Mouse (Mus musculus) kidney, embryonic 14.5 days (tissue): ENCODE results near the gene Tmigd1. TPM values are rescaled to one million over a fixed set of nuclear protein-coding genes. Genes with fewer than 3 reads are reported as not detected.
A peak's percentile ranks its signal among the peaks of the same experiment; 100 is the strongest.

Experiments
- ATAC-seq: fragments of 200-750 bp; cut with Nextera tagmentation; 2 replicates; pipeline ENCODE4 v1.8.0; 2017; ENCODE audit warnings: moderate number of reproducible peaks, mild to moderate bottlenecking, moderate TSS enrichment, moderate library complexity; ENCODE audit not compliant: low FRiP score, low TSS enrichment
- H3K27ac ChIP-seq: fragments of 300-500 bp; sonication (generic); 2 replicates; pipeline ENCODE4 v1.5.1; 2014; ENCODE audit warnings: low read depth, mild to moderate bottlenecking, low read length, moderate library complexity, mixed read lengths
- H3K27me3 ChIP-seq: fragments of 300-500 bp; sonication (generic); 2 replicates; pipeline ENCODE4 v1.6.1; 2014; ENCODE audit warnings: mild to moderate bottlenecking, low read length; ENCODE audit not compliant: control insufficient read depth, insufficient read depth
- H3K36me3 ChIP-seq: fragments of 300-500 bp; sonication (generic); 2 replicates; pipeline ENCODE4 v1.6.1; 2014; ENCODE audit warnings: low read length, mixed read lengths; ENCODE audit not compliant: control insufficient read depth, insufficient read depth
- H3K4me1 ChIP-seq: fragments of 300-500 bp; sonication (generic); 2 replicates; pipeline ENCODE4 v1.6.1; 2014; ENCODE audit warnings: low read length, mixed read lengths; ENCODE audit not compliant: control insufficient read depth, insufficient read depth
- H3K4me2 ChIP-seq: fragments of 300-500 bp; sonication (generic); replicated peaks from 2 replicates; pipeline ENCODE4 v1.6.1; 2014; ENCODE audit warnings: low read depth, mild to moderate bottlenecking, low read length
- H3K4me3 ChIP-seq: fragments of 300-500 bp; sonication (generic); 2 replicates; pipeline ENCODE4 v1.5.1; 2014; ENCODE audit warnings: mild to moderate bottlenecking, low read length
- H3K9ac ChIP-seq: fragments of 300-500 bp; sonication (generic); 2 replicates; pipeline ENCODE4 v1.6.1; 2014; ENCODE audit warnings: low read depth, mild to moderate bottlenecking, low read length, moderate library complexity
- H3K9me3 ChIP-seq: fragments of 300-500 bp; sonication (generic); 2 replicates; pipeline ENCODE4 v1.6.1; 2016; ENCODE audit warnings: low read length; ENCODE audit not compliant: control insufficient read depth
- WGBS: fragments of 180-500 bp; shearing (Covaris S2); extraction: QIAGEN DNeasy Blood & Tissue Kit; methylation state at CpG from one replicate; pipeline ENCODE4 v1.1.7; 2014; 5-methylcytosine and 5-hydroxymethylcytosine counted together
- polyA plus RNA-seq: library from polyadenylated mRNA; unstranded; fragments of >200 nt; fragmentation: Nextera tagmentation; extraction: Ambion mirVana; gene quantifications from 2 replicates; pipeline ENCODE4 v1.2.1, GENCODE M21; 2014

Gene Tmigd1
- polyA plus RNA-seq = 0.74 and 0.89 TPM in 2 replicates

DNA sequence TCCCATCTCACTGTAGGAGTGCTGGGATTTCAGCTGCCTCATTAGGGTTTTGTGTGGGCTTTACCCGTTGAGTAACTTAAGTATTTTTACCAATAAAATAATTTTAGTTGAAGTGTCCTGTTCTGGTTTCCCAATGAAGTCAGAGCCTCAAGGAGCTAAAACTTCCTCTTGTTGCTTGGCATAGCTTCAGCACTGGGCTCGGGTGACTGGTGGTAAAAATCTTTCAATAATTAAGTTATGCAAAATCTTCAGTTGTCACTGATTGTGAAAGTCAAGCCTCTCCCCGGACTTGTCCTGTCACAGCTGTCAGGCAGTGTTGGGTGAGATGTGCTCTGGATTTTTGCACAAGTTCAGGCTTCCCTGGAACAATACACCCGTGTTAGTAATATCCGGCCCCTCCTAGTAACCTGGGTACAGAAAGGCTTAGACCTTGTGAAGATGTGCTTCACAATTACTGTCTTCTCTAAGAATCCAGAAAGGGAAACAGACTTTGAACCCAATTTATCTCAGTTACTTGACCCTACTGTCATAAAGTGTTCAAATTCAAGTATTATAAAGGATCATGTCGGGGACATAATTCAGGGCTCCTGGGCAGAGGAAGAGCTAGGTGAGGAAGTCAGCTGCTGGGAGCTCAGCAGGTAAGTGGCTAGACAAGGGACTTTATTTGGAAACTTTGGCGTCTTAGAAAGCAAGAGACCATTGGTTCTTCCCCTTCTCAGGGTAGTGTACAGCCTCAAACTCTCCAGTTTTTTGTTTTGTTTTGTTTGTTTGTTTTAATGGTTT, at the start of gene Tmigd1:
TSS of gene Tmigd1 (plus strand) at position 581 of the 783 bp plus-strand sequence.
- Histone ChIP-seq H3K27me3 (no peaks in the 10 kb centered on the region), H3K4me1 (peaks cover 10% of the 10 kb centered on the region), H3K4me2 (no peak within 1 kb of the TSS), H3K9me3 (no peaks in the 10 kb centered on the region), H3K9ac (no peak within 1 kb of the TSS), H3K27ac (no peak within 1 kb of the TSS), H3K4me3 (no peak within 1 kb of the TSS), H3K36me3 (no peaks in the 10 kb centered on the region)
- ATAC-seq = no peak
- WGBS = 72% methylated on average over 7 of the region's 7 CpGs

DNA sequence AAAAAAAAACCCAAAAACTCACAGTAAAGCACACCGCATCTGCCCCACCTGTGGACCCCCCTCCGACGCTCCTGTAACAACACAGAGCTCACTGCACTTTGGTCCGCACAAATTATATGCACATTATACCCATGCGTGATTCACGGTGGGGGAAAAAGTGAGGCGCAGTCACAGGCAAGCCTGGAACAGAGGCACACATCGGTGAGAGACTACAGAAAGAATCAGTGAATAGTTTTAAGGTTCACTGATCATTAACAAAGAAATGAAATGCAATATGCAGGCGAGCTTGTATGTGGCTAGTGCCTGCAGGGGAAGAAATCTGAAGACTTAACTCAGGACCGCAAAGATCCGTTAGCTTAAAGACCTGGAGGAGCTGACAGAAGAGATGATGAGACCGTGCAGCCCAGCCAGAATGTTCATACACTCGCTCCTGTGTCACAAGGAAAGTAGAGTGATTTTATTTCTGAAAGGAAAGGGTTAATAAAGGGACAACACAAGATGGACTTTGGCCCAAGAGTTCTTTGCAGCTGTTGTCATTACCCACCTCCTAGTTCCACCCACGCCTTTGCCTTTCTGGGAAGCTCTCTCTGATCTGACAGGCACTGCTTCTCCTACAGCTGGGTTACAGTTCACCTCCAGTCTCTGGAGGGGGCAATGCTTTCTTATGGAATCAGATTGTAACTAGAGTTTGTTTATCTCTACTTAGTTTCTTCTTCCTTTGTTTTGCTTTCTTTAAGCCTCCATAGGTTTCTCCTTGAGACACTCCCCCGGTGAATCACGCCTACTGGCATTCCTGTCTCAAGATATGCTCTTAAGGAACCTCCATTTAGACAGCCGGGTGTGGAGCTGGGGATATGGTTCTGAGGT, 47.3 kb upstream of the Tmigd1 start:
- peak; percentile 90 for ATAC-seq
- H3K4me3 ChIP-seq = no peak overlapping the region
- H3K36me3 ChIP-seq = no peaks in the 10 kb centered on the region
- peak overlapping the region; percentile 21 for H3K4me2 ChIP-seq
- H3K9me3 ChIP-seq = no peaks in the 10 kb centered on the region
- H3K27me3 ChIP-seq = no peaks in the 10 kb centered on the region
- peaks cover 16% of the 10 kb centered on the region for H3K4me1 ChIP-seq
- 27% methylated on average over 17 of the region's 17 CpGs for WGBS
- H3K9ac ChIP-seq = no peak overlapping the region
- peak overlapping the region; percentile 77; the same call in 1 of the 2 replicates for H3K27ac ChIP-seq

DNA sequence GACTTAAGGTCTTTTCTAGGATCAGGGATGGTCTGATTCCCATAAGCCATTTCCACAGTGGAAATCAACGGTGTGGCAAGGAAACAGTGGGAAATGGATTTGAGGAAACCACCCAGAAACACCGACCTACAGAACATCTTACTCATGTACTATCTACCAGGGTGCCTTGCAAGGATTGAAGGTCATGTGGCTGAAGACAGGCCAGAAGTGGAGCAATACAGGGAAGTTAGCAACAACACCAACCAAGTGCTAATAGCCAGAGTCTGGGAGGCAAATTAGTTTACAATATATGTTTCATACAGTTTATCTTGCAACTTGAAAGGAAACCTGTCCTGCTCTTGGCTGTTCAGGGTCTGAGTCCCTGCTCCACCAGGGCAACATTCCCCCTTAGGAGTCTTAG, 45.4 kb upstream of the Tmigd1 start:
- 82% methylated on average over 2 of the region's 2 CpGs for WGBS
- ATAC-seq = no peak
- H3K27me3 ChIP-seq = no peaks in the 10 kb centered on the region

DNA sequence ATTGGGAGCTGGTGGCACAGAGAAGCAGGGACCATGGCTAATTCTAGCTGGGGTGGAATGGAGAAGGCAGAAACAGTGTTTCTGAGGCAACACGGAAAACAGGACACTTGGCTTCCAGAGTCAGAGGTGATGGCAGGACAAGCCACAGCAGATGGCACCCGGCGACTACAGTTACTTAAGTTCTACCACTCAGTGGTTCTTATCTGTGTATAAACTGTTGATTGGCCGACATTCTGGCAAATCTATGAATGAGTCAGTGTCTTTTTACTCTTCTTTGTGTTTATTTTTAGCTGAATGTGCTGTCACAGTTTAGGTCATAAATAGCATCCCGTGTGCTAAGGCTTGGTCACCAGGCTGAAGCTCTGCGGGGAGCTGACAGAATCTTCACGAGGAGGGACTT, 44.8 kb upstream of the Tmigd1 start:
- Histone ChIP-seq H3K4me1 (peaks cover 10% of the 10 kb centered on the region), H3K4me2 (no peak overlapping the region), H3K9ac (no peak overlapping the region), H3K4me3 (no peak overlapping the region), H3K27me3 (no peaks in the 10 kb centered on the region), H3K27ac (no peak overlapping the region), H3K9me3 (no peaks in the 10 kb centered on the region), H3K36me3 (no peaks in the 10 kb centered on the region)
- no peak for ATAC-seq
- WGBS = 85% methylated on average over 7 of the region's 7 CpGs

More for the DNA sequence above, 45.4 kb upstream of the Tmigd1 start:
- peaks cover 10% of the 10 kb centered on the region for H3K4me1 ChIP-seq
- no peaks in the 10 kb centered on the region for H3K9me3 ChIP-seq
- no peak overlapping the region for H3K4me2 ChIP-seq
- no peak overlapping the region for H3K27ac ChIP-seq
- H3K4me3 ChIP-seq = no peak overlapping the region
- no peak overlapping the region for H3K9ac ChIP-seq
- H3K36me3 ChIP-seq = no peaks in the 10 kb centered on the region

DNA sequence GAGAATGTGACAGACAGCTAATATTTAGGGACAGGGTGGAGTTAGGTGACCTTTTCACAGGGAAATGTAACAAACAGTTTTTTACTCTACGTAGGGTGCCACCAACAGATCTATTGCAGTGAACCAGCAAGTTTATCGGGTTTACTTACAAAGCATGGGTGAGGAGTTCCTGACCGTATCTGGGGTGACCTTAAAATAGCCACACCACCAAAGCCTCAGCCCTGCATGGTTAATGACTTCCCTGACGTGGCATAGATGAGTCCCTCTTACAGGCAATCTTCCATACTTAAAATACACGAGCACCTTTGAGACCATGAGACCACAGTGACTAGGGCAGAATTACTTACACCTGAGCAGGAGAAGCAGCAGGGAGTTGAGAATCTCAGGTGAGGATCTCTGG, 43.2 kb upstream of the Tmigd1 start:
- no peak overlapping the region for H3K4me3 ChIP-seq
- H3K27me3 ChIP-seq = no peaks in the 10 kb centered on the region
- no peak overlapping the region for H3K27ac ChIP-seq
- ATAC-seq = no peak
- H3K4me2 ChIP-seq = no peak overlapping the region
- H3K9me3 ChIP-seq = no peaks in the 10 kb centered on the region
- no peaks in the 10 kb centered on the region for H3K36me3 ChIP-seq
- 44% methylated on average over 5 of the region's 5 CpGs for WGBS
- peaks cover 10% of the 10 kb centered on the region for H3K4me1 ChIP-seq
- H3K9ac ChIP-seq = no peak overlapping the region

DNA sequence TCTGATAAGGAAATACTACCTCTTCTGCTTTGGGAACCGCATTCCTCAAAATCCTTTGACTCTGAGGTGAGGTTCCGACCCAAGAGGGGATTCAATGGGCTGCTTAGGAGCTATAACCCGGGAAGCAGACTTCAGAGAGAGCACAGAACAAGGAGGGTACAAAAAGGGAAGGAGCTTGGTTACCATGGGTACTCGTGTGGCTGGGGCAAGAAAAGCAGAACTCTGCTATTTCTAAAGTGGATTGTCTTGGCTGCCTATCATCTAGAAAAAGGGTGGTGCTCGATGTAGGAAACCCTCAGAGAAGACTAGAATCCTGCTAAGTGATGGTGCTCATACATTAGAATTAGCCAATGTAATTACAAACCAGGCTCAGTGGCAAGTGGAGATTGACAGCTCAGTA, 42.7 kb upstream of the Tmigd1 start:
- Histone ChIP-seq H3K9me3 (no peaks in the 10 kb centered on the region), H3K27me3 (no peaks in the 10 kb centered on the region), H3K4me1 (peaks cover 10% of the 10 kb centered on the region), H3K27ac (no peak overlapping the region), H3K4me2 (no peak overlapping the region), H3K4me3 (no peak overlapping the region), H3K9ac (no peak overlapping the region), H3K36me3 (no peaks in the 10 kb centered on the region)
- no peak for ATAC-seq
- 75% methylated on average over 5 of the region's 5 CpGs for WGBS

DNA sequence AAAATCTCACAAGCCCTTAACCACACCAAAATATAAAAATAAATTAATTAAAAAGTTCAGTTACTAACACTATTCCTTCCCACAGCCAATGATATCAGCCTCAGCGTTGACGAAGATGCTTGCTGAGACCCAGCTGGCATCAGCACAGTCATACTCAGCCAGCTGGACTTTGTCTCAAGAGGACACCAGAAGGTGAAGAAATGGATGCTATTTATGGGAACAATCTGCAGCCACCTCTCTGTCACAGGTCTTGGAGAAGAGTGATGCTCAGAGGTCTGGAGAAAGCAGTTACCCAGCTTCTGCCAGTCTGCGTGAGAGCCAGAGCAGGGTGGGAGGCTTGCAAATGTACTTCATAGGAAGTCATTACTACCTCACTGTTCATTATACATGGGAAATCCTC, 40.8 kb upstream of the Tmigd1 start:
- Histone ChIP-seq H3K4me1 (no peaks in the 10 kb centered on the region), H3K36me3 (no peaks in the 10 kb centered on the region), H3K4me3 (no peak overlapping the region), H3K4me2 (no peak overlapping the region), H3K9ac (no peak overlapping the region), H3K9me3 (no peaks in the 10 kb centered on the region), H3K27ac (no peak overlapping the region), H3K27me3 (no peaks in the 10 kb centered on the region)
- ATAC-seq = no peak
- whole genome bisulfite sequencing = 88% methylated on average over 3 of the region's 3 CpGs

DNA sequence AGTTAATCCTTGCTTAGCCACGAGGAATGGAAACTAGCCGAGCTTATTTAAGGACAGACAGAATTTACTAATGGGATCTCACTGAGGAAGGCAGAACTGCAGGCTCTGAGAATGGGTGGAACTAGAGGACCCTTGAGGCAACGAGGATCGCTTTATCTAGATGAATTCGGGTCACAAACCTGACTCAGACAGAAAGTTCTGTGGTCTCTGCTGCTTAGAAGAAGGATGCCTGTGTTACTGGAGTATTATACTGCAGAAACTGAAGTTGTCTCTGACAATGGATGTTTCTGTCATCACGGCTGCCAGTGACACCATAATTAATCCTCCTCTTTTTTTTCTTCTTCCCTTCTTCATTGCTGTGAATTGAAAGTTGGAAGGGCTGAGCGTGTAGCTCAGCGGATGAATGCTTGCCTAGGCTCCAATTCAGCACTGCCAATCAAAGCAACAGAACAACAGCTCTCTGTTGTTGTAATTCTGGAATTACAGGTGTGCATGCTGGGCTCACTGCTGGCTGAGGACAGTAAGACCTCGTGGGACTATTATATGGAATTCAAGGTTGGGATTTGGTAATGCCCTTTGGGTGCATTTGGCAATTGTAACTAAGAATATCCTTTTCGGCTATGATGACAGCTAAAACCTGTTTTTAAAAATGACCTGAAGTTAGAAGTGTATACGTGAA, 29.3 kb upstream of the Tmigd1 start:
- Histone ChIP-seq H3K9ac (no peak overlapping the region), H3K9me3 (no peaks in the 10 kb centered on the region), H3K4me2 (no peak overlapping the region), H3K36me3 (no peaks in the 10 kb centered on the region), H3K4me3 (no peak overlapping the region), H3K27ac (no peak overlapping the region), H3K4me1 (no peaks in the 10 kb centered on the region), H3K27me3 (no peaks in the 10 kb centered on the region)
- no peak for ATAC-seq
- WGBS = 71% methylated on average over 11 of the region's 11 CpGs
